Mouse (Mus musculus): Measurements from ENCODE around the gene Cpvl. TPM values are rescaled to one million over a fixed set of nuclear protein-coding genes. Genes with fewer than 3 reads are reported as not detected.

Gene Cpvl
- total RNA-seq, 2 experiments from 2014 or later: not detected

DNA sequence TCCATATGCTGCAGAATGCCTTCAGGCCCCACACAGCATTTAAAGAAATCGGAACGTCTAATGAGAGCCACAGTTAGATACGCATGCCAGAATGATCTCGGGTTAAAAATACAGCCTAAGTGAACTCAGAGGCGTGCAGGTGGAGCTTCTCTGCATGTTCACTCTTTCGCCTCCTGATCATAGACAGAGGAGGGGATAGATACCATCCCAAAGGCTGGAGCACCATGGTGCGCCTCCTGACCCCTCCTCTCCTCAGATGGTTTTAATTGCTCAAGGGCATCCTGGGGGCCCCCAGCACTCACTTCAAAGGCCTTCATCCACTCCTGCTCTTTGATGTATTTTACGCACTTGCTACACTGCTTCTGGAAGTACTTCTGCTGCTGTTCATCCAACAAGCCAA, 46.9 kb downstream of the Cpvl start:
- DNase-seq: no peak

- no peak for DNase-seq
These were observed 48.6 kb downstream of the Cpvl start for GRCm38 (mm10) chr6:53929858-53930257.

DNA sequence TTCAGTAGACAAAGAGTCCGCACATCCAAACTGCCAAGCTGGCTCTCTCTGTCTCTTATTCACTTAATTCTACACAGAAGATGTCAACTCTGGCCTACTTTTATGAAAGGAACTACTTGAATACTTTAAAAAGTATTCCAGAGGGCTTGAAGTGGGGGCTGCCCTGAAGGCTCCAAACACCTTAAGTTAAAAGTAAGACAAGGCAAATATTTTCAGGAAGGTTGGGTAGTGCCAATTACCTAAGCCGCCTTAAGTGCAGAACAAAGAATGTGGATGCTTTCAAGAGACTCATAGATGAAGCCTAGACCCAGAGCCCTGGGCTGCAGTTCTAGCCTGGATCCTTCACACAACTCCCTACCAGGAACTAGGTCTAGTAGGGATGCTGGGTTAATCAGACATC, 52.3 kb downstream of the Cpvl start:
- DNase-seq: no peak

DNA sequence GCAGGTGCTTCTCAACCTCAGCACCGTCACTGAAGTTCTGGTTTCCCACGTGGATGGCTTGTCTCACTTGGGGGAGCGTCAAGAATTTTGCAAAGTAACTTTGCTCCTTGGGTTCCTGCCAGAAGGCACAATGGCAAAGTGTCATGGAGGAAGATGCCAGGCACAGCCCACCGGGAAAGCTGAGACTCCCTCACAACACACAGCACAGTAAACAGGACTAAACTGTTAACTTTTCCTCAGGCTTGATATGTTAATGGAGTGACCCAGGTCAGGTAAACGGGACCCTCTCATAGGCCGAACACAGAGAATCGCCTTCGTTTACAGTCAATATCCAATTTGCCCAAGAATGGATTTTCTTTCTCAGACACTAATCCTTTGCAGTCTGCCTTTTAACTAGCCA, 53.3 kb downstream of the Cpvl start:
- DNase-seq: no peak

- no peak for DNase-seq
These were observed 58.4 kb downstream of the Cpvl start for GRCm38 (mm10) chr6:53920041-53920440.

- no peak for DNase-seq
These were observed 61.4 kb downstream of the Cpvl start for GRCm38 (mm10) chr6:53917026-53917558.

- no peak for DNase-seq
These were observed 63.1 kb downstream of the Cpvl start for GRCm38 (mm10) chr6:53915347-53915746.

GRCm38 (mm10) chr6:53913151-53913550, 65.3 kb downstream of the Cpvl start:
- no peak for DNase-seq

- no peak for DNase-seq
These were observed 66.2 kb downstream of the Cpvl start for GRCm38 (mm10) chr6:53912112-53912782.

- DNase-seq: no peak
These were observed 68.5 kb downstream of the Cpvl start for GRCm38 (mm10) chr6:53909986-53910385.

GRCm38 (mm10) chr6:53909446-53909845, 69.0 kb downstream of the Cpvl start:
- no peak for DNase-seq

GRCm38 (mm10) chr6:53906871-53907270, 71.6 kb downstream of the Cpvl start:
- no peak for DNase-seq

DNA sequence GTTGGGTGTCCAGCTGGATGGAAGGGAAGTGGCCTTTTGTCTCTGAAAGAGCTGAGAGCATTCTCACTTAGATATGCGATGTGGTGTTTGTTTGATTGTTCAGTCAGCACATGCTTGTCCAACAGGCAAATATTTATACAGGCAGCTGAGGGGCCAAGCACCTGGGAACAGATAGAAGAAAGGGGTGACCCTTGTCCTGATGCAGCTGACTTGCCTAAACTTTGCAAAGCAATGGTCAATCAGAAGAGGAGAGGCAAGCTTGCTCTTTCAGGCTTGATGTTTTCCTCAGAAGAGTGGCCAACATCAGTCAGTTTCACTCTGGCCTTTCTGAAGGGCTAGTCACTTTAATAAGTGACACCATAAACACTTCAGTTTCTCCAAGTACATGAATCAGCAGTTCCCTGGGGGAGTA, 72.4 kb downstream of the Cpvl start:
- DNase-seq: no peak

DNA sequence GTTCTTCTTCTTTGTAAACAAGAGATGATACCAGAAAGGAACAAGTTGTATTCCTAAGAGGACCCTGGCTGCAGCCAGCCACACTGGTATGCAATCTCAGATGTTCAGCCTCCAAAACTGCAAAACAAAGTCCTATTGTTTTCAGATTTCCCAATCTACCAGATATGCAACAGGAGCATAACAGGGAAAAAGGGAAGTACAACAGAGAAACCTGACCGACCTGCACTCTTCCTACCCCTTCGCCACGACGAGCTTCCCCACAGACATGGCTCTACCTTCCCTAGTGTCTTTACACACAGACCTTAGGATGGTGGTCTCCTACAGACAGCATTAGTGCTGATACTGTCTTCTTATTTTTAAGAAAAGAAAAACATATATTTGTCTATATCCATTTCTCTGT, 72.9 kb downstream of the Cpvl start:
- no peak for DNase-seq

- DNase-seq: no peak
These were observed 73.6 kb downstream of the Cpvl start for GRCm38 (mm10) chr6:53904703-53905395.

DNA sequence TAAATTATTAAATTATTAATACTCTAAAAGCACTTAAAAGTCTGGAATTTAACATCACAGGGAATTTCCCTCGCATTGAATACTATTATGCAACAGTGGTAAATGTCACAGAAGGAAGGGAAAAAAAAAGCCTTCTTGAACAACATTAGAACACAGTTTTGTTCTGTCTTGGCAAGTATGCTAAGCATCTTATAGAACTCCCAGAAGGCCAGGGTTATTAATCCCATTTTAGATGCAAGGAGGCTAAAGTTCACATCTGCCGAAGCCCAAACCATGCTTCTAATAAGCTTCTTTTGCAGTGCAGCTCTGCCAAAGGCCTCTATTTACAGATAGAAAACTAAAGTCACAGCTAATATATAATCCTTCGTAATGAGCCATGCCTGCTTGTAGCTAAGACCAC, 74.3 kb downstream of the Cpvl start:
- DNase-seq: no peak

DNA sequence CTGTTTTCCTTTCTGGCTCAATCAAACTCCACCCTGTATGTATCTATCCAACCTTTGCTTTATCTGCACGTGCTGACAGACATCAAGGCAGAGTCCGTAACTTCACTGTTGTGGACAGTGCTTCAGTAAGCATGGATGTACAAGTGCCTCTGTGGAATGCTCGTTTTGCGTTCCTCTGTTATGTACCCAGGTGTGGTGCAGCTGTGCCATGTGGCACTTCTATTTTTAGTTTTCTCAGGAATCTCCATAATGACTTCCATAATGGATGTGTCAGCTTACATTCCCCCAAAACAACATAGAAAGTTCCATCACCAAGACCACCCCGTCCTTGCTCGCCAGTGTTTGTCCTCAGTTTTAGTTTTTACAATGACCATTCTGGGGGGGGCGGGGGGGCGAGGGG, 76.7 kb downstream of the Cpvl start:
- DNase-seq: no peak

- DNase-seq: no peak
These were observed 80.5 kb downstream of the Cpvl start for GRCm38 (mm10) chr6:53897872-53898464.

- no peak for DNase-seq
These were observed 81.3 kb downstream of the Cpvl start for GRCm38 (mm10) chr6:53897126-53897525.

DNA sequence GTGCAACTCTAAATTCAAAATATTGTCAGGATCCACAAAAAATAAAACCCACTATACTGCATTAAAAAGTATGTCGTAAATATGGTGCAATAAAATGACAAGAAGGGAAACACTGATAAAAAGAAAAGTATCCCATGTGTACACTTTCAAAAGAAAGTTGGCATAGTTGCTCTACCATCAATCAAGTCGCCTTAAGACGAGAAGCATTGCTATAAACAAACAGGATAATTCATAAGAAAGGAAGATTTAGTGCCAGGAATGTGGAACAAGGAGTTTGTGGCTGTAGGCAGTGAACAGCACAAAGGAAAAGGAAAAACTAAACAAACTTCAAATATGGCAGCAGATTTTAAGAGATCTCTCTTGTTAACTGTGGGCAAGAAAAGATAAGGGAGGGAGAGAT, 84.7 kb downstream of the Cpvl start:
- DNase-seq: no peak

- no peak for DNase-seq
These were observed 87.4 kb downstream of the Cpvl start for GRCm38 (mm10) chr6:53891109-53891508.

- DNase-seq: no peak
These were observed 93.5 kb downstream of the Cpvl start for GRCm38 (mm10) chr6:53884931-53885330.

- DNase-seq: no peak
These were observed 94.0 kb downstream of the Cpvl start for GRCm38 (mm10) chr6:53884496-53884895.

DNA sequence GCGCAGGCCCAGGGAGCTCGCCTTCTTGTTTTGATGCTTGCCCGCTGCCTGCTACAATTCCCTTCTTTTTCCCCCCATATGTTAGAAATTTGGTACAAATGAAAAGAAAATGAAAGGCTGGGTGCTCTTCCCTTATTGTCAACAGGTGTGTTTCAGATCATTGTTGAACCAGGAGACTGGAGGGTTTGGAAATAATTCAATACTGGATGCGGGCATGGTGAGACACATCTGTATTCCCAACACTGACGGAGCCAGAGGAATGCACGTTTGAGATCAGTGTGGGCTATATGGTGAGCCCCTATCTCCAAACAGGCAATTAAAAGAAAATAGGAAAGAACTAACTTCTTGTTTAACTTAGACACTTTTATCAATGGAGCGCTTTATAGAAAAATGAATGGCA, 95.1 kb downstream of the Cpvl start:
- DNase-seq: no peak
